Mouse (Mus musculus) forebrain, postnatal 0 days (tissue): ENCODE results near the gene Cadps. TPM values are rescaled to one million over a fixed set of nuclear protein-coding genes. Genes with fewer than 3 reads are reported as not detected.

Source experiments
- ATAC-seq: fragments of 200-750 bp; cut with Nextera tagmentation; 2 replicates; pipeline ENCODE4 v1.8.0; 2017; ENCODE audit warnings: mild to moderate bottlenecking, moderate library complexity
- DNase-seq: peaks from one replicate; pipeline ENCODE4 v3.0.0-alpha.2; 2015
- H3K27ac ChIP-seq: fragments of 300-500 bp; sonication (generic); 2 replicates; pipeline ENCODE4 v1.5.1; 2014; ENCODE audit warnings: low read depth, mild to moderate bottlenecking, antibody characterized with exemption, low read length, moderate library complexity, mixed read lengths
- H3K27me3 ChIP-seq: fragments of 300-500 bp; sonication (generic); 2 replicates; pipeline ENCODE4 v1.6.1; 2014; ENCODE audit warnings: mild to moderate bottlenecking, low read length, mixed read lengths; ENCODE audit not compliant: insufficient read depth
- H3K36me3 ChIP-seq: fragments of 300-500 bp; sonication (generic); 2 replicates; pipeline ENCODE4 v1.6.1; 2014; ENCODE audit warnings: mild to moderate bottlenecking, moderate library complexity; ENCODE audit not compliant: insufficient read depth
- H3K4me1 ChIP-seq: fragments of 300-500 bp; sonication (generic); 2 replicates; pipeline ENCODE4 v1.6.1; 2014; ENCODE audit warnings: antibody characterized with exemption; ENCODE audit not compliant: insufficient read depth
- H3K4me2 ChIP-seq: fragments of 300-500 bp; sonication (generic); 2 replicates; pipeline ENCODE4 v1.6.1; 2014; ENCODE audit warnings: low read depth, mild to moderate bottlenecking, moderate library complexity
- H3K4me3 ChIP-seq: fragments of 300-500 bp; sonication (generic); 2 replicates; pipeline ENCODE4 v1.5.1; 2014; ENCODE audit warnings: low read depth, low read length, mixed read lengths
- H3K9ac ChIP-seq: fragments of 300-500 bp; sonication (generic); 2 replicates; pipeline ENCODE4 v1.6.1; 2014; ENCODE audit warnings: mild to moderate bottlenecking
- H3K9me3 ChIP-seq: fragments of 300-500 bp; sonication (generic); 2 replicates; pipeline ENCODE4 v1.6.1; 2016; ENCODE audit warnings: low read length
- CTCF ChIP-seq: sonication (generic); IDR thresholded peaks from 2 replicates; pipeline ENCODE4 v1.5.1; 2016; ENCODE audit warnings: antibody characterized with exemption, control low read depth, low read depth
- WGBS: fragments of 180-500 bp; shearing (Covaris S2); extraction: QIAGEN DNeasy Blood & Tissue Kit; methylation state at CpG from one replicate; pipeline ENCODE4 v1.1.7; 2014; 5-methylcytosine and 5-hydroxymethylcytosine counted together
- polyA plus RNA-seq: library from polyadenylated mRNA; unstranded; fragments of >200 nt; fragmentation: Nextera tagmentation; extraction: Ambion mirVana; gene quantifications from 2 replicates; pipeline ENCODE4 v1.2.1, GENCODE M21; 2015
- total RNA-seq: library from RNA; depleted of rRNA; stranded (reverse); fragments of >200 nt; gene quantifications from 2 replicates; pipeline ENCODE4 v1.2.3, GENCODE M21; 2014

Cadps gene
- total and polyA plus RNA-seq, 2 experiments from 2014 or later: 27.2 to 164 TPM

GRCm38 (mm10) chr14:12530554-12530953, 292.3 kb downstream of the Cadps start:
- TF ChIP-seq CTCF: no peak

GRCm38 (mm10) chr14:12529961-12530542, 292.8 kb downstream of the Cadps start:
- Histone ChIP-seq H3K36me3 (no peaks in the 10 kb centered on the region; the same call in 1 of the 2 replicates), H3K9ac (no peak overlapping the region; the same call in 1 of the 2 replicates), H3K9me3 (no peaks in the 10 kb centered on the region), H3K4me2 (peak overlapping the region; percentile 36), H3K27me3 (no peaks in the 10 kb centered on the region), H3K4me3 (no peak overlapping the region), H3K27ac (no peak overlapping the region), H3K4me1 (no peaks in the 10 kb centered on the region)
- DNase-seq: peak; percentile 86
- WGBS: 5% methylated on average over 11 of the region's 11 CpGs
- peak; percentile 87 for TF ChIP-seq CTCF
- ATAC-seq: peak; percentile 59

More at GRCm38 (mm10) chr14:12530554-12530953, 292.3 kb downstream of the Cadps start:
- DNase-seq (no peak), ATAC-seq (no peak)
- Histone ChIP-seq H3K9me3 (no peaks in the 10 kb centered on the region), H3K27me3 (no peaks in the 10 kb centered on the region), H3K27ac (no peak overlapping the region), H3K9ac (no peak overlapping the region), H3K4me2 (no peak overlapping the region), H3K4me1 (no peaks in the 10 kb centered on the region), H3K4me3 (no peak overlapping the region), H3K36me3 (no peaks in the 10 kb centered on the region; the same call in 1 of the 2 replicates)
- WGBS: 64% methylated on average over 3 of the region's 3 CpGs

DNA sequence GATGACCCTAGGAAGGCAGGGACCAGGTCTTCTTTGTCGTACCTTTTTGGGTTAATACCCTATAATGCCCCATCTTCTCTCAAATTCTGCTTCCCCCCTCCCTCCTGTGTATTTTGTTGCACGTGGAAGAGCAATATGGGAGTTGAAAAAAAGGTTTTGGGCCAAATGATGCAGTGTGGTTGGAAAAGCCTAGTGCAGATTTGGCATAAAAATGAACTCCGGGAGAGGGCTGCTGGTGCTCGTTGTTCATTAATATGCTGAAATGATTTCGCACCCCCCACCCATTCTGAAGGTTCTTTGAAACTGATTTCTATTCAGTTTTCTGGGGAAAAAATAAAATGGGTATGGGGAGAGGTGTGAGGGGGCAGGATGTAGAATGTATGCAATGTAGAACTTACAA, 295.6 kb downstream of the Cadps start:
- no peak overlapping the region for H3K4me3 ChIP-seq
- no peak for TF ChIP-seq CTCF
- H3K9me3 ChIP-seq: no peaks in the 10 kb centered on the region
- no peak for DNase-seq
- 58% methylated on average over 5 of the region's 5 CpGs for WGBS
- ATAC-seq: no peak; the same call in 1 of the 2 replicates
- H3K9ac ChIP-seq: no peak overlapping the region
- H3K27ac ChIP-seq: no peak overlapping the region
- peaks cover 4% of the 10 kb centered on the region; the same call in 1 of the 2 replicates for H3K36me3 ChIP-seq
- no peaks in the 10 kb centered on the region for H3K27me3 ChIP-seq
- H3K4me1 ChIP-seq: no peaks in the 10 kb centered on the region
- H3K4me2 ChIP-seq: no peak overlapping the region

DNA sequence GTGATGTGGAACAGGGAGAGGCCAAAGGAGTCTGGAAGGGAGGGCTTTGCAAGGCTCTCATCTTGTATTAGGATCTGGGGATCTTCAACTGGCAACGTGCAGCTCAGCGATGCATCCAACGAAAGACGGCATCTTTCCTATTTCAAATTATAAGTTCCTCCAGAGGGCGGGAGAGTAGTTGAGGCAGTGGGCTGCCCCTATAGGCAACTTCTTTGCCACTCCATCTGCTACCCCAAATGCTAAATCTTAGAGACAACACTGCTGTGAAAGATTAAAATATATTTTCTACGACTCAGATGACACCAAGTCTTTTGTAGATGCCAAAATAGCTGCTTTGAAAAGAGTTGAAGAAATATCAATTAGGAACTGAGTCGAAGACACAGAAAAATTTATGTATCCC, 315.9 kb downstream of the Cadps start:
- peak; percentile 86 for ATAC-seq

DNA sequence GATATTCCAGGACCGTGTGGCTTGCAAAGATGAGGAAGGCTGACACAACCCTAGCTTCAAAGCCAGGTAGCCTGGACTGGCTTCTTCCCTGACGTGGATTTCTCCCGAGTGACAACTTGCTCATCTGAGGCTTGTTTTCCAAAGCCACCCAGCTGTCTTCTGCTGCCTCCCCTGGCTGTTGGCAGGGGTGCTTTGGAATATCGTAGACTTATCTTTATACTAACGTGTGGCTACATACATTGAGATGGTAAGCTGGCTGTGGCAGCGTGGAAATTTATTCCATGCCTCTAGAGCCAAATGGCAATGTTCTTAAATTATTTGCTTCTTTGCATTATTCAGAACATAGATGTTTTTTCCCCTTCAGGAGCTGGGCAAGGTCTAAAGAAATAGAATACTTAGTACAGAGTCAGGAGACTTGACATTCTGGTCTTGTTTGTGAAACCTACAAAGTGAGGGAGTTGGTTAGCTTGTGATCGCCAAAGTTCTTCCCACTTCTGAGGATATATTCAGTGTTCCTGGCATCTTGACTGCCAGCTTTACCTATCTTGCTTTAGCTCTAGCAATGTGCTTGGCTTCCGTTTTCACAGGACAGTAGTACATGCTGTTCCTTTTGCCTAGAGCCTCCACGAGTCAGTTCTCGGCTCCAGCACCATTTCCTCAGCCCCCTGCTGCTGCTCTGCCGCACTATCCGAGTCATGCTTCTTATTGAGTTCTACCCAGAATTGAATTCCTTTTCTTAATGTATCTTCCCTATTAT, 318.5 kb downstream of the Cadps start:
- no peak for DNase-seq
- no peaks in the 10 kb centered on the region for H3K4me1 ChIP-seq
- H3K27ac ChIP-seq: no peak overlapping the region
- H3K36me3 ChIP-seq: no peaks in the 10 kb centered on the region
- no peak; the same call in 1 of the 2 replicates for ATAC-seq
- no peaks in the 10 kb centered on the region for H3K27me3 ChIP-seq
- TF ChIP-seq CTCF: no peak
- WGBS: 74% methylated on average over 12 of the region's 12 CpGs
- H3K9me3 ChIP-seq: no peaks in the 10 kb centered on the region
- no peak overlapping the region for H3K4me2 ChIP-seq
- no peak overlapping the region for H3K4me3 ChIP-seq
- no peak overlapping the region for H3K9ac ChIP-seq

More for the DNA sequence above, 315.9 kb downstream of the Cadps start:
- DNase-seq: peak; percentile 41
- H3K27me3 ChIP-seq: no peaks in the 10 kb centered on the region
- H3K27ac ChIP-seq: no peak overlapping the region
- 70% methylated on average over 7 of the region's 7 CpGs for WGBS
- no peak overlapping the region for H3K4me3 ChIP-seq
- no peak overlapping the region for H3K9ac ChIP-seq
- TF ChIP-seq CTCF: no peak
- no peaks in the 10 kb centered on the region for H3K4me1 ChIP-seq
- H3K36me3 ChIP-seq: no peaks in the 10 kb centered on the region
- no peak overlapping the region for H3K4me2 ChIP-seq
- H3K9me3 ChIP-seq: no peaks in the 10 kb centered on the region

GRCm38 (mm10) chr14:12462206-12462605, 360.7 kb downstream of the Cadps start:
- peaks cover 9% of the 10 kb centered on the region; the same call in 1 of the 2 replicates for H3K4me1 ChIP-seq
- no peak overlapping the region for H3K27ac ChIP-seq
- H3K9me3 ChIP-seq: no peaks in the 10 kb centered on the region
- ATAC-seq (no peak), DNase-seq (no peak)
- no peak overlapping the region for H3K4me2 ChIP-seq
- TF ChIP-seq CTCF: no peak
- H3K36me3 ChIP-seq: peaks cover 8% of the 10 kb centered on the region; the same call in 1 of the 2 replicates
- H3K27me3 ChIP-seq: no peaks in the 10 kb centered on the region
- 84% methylated on average over 4 of the region's 4 CpGs for WGBS
- H3K4me3 ChIP-seq: no peak overlapping the region
- no peak overlapping the region for H3K9ac ChIP-seq

GRCm38 (mm10) chr14:12459700-12460099, 363.2 kb downstream of the Cadps start:
- DNase-seq (peak; percentile 71), ATAC-seq (peak; percentile 88)
- Histone ChIP-seq H3K9ac (no peak overlapping the region), H3K27me3 (no peaks in the 10 kb centered on the region), H3K4me3 (no peak overlapping the region), H3K27ac (0 out of 2 replicates have a peak overlapping the region, but pooled peaks have one; percentile 21), H3K4me1 (peaks cover 9% of the 10 kb centered on the region; the same call in 1 of the 2 replicates), H3K36me3 (no peaks in the 10 kb centered on the region), H3K9me3 (no peaks in the 10 kb centered on the region), H3K4me2 (peak overlapping the region; percentile 19)
- WGBS: 26% methylated on average over 7 of the region's 7 CpGs
- no peak for TF ChIP-seq CTCF
